Mouse (Mus musculus) testis, adult 2 months (tissue): ENCODE data around the gene Cdh15. TPM values are rescaled to one million over a fixed set of nuclear protein-coding genes. Genes with fewer than 3 reads are reported as not detected.

Experiments
- H3K27ac ChIP-seq: fragments of 200-500 bp; 2 replicates; pipeline ENCODE4 v1.5.1; 2012; ENCODE audit warnings: low read depth, low read length; ENCODE audit not compliant: control insufficient read depth, insufficient read depth
- H3K27me3 ChIP-seq: fragments of 200-500 bp; 2 replicates; pipeline ENCODE4 v1.6.1; 2012; ENCODE audit warnings: mild to moderate bottlenecking, low read length, moderate library complexity; ENCODE audit not compliant: control insufficient read depth, insufficient read depth
- H3K36me3 ChIP-seq: fragments of 200-500 bp; 2 replicates; pipeline ENCODE4 v1.6.1; 2012; ENCODE audit warnings: mild to moderate bottlenecking, low read length; ENCODE audit not compliant: control insufficient read depth, insufficient read depth
- H3K4me1 ChIP-seq: fragments of 200-500 bp; 2 replicates; pipeline ENCODE4 v1.6.1; 2012; ENCODE audit warnings: low read length; ENCODE audit not compliant: control insufficient read depth, insufficient read depth
- H3K4me3 ChIP-seq: fragments of 200-500 bp; 2 replicates; pipeline ENCODE4 v1.5.1; 2012; ENCODE audit warnings: low read depth, mild to moderate bottlenecking, low read length, moderate library complexity, mixed read lengths; ENCODE audit not compliant: control insufficient read depth
- CTCF ChIP-seq: fragments of 200-500 bp; IDR thresholded peaks from 2 replicates; pipeline ENCODE4 v1.5.1; 2012; ENCODE audit warnings: low read depth, mild to moderate bottlenecking, inconsistent platforms, low read length, moderate library complexity; ENCODE audit not compliant: control insufficient read depth, insufficient read depth, insufficient replicate concordance
- POLR2A ChIP-seq: fragments of 200-500 bp; IDR thresholded peaks from 2 replicates; pipeline ENCODE4 v1.6.1; 2012; ENCODE audit warnings: low read depth, mild to moderate bottlenecking, inconsistent platforms, low read length, moderate library complexity; ENCODE audit not compliant: control insufficient read depth
- polyA plus RNA-seq: library from polyadenylated mRNA; depleted of rRNA; stranded (reverse); fragments of >200 nt; gene quantifications from 2 replicates; pipeline ENCODE4 v1.2.3, GENCODE M21; 2012

Gene Cdh15
- polyA plus RNA-seq, 1 experiment, result 0.12 TPM

DNA sequence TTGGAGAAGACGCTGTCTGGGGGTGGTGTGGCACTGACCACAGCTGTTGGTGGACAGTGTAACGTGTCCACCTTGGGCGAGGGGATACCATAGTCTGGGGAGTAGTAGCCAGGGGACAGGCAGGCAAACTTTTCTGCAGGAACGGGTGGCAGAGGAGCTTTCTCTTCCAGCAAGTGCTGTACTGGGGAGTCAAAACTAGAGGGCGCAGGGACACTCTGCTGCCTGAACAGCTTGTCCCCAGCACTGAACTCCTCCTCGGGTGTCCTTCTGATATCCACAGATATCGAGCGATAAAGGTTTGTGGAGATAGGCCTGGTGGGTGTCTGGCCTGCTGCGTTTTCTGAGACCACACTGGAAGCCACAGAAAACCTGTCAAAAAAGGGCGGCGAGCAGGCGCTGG, 43.7 kb downstream of the Cdh15 start:
- Histone ChIP-seq H3K4me1 (no peaks in the 10 kb centered on the region; the same call in 1 of the 2 replicates), H3K27me3 (no peaks in the 10 kb centered on the region), H3K36me3 (no peaks in the 10 kb centered on the region; the same call in 1 of the 2 replicates), H3K4me3 (no peak overlapping the region), H3K27ac (no peak overlapping the region)
- TF ChIP-seq CTCF (peak; percentile 33; the same call in 1 of the 2 replicates), POLR2A (no peak)

DNA sequence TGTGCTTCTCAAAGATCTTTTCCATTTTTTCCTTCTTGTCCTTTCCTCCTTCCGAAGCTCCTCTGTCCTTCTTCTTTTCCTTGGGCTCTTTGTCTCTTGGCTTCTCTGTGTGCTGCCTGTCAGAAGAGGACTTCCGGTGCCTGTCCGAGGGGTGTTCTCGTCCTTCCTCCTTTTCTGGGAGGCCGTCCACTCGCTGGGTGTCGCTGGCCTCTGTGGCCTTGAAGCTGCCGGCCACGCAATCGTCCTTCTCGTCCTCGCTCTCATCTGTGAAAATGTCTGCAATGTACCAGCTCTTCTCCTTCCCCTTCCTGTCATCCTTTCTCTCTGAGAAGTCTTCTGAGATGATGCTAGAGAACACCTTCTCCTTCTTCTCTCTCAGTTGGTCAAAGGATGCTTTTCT, 45.7 kb downstream of the Cdh15 start:
- no peak overlapping the region for H3K27ac ChIP-seq
- H3K4me1 ChIP-seq, result no peaks in the 10 kb centered on the region; the same call in 1 of the 2 replicates
- H3K36me3 ChIP-seq, result peaks cover 1% of the 10 kb centered on the region; the same call in 1 of the 2 replicates
- no peaks in the 10 kb centered on the region for H3K27me3 ChIP-seq
- TF ChIP-seq POLR2A (no peak), CTCF (no peak)
- no peak overlapping the region for H3K4me3 ChIP-seq

DNA sequence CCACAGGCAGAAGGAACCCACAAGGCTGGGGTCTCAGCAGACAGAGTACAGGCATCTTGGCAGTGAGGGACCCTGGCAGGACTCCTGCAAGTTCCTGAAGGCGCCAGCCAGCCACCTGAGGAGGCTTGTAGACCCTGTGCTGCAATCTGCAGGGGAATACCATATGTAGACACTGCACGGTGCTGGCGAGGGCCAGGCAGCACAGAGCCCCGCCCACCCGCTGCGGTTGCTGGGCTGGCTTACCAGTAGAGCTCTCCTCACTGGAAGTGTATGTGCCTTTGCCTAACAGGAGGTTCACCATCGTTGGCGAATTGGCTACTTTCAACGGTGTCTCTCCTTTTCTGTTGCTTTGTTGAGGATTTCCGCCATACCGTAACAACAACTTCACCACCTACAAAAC, 48.6 kb downstream of the Cdh15 start:
- Histone ChIP-seq H3K27ac (no peak overlapping the region), H3K36me3 (peaks cover 3% of the 10 kb centered on the region; the same call in 1 of the 2 replicates), H3K27me3 (no peaks in the 10 kb centered on the region), H3K4me3 (no peak overlapping the region), H3K4me1 (no peaks in the 10 kb centered on the region; the same call in 1 of the 2 replicates)
- TF ChIP-seq CTCF (no peak), POLR2A (no peak)

DNA sequence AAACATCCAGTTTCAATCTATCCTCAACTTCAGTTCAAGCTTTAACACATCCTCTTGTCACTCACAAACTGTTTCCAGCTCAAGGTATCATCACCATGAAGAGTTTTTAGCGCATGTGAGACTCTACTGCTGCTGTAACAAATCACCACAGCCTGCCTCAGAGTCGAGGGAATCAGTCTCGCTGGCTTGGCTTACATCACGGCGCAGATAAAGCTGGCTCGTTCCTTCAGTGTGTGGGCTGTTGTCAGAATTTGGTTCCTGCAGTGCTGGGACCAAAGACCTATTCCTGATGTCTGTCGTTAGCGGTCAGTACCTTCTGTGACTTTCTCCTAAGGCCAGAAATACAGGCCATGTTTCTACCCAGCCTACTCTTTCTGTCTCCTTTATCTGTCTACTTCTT, 49.4 kb downstream of the Cdh15 start:
- no peaks in the 10 kb centered on the region; the same call in 1 of the 2 replicates for H3K4me1 ChIP-seq
- H3K36me3 ChIP-seq, result peaks cover 3% of the 10 kb centered on the region; the same call in 1 of the 2 replicates
- H3K27me3 ChIP-seq, result no peaks in the 10 kb centered on the region
- TF ChIP-seq POLR2A, result no peak
- H3K4me3 ChIP-seq, result no peak overlapping the region
- H3K27ac ChIP-seq, result no peak overlapping the region

DNA sequence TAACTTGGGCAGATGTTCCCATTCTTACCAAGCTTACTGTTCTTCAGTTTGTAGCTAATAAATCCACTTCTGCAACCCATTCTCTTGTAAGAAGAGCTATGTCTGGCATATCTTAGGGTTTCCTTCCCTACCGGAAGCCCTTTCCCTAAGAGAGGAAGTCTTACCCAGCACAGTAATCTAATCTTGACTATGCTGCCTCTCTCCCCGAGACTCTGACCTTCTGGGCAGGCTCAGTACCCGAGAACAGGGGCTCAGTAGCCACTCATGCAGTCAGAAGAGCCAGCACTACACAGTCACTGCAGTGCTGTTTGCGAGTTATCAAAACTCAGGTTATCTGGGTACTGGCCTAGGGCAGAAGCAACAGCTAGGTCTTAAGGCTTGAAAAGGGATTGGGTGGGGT, 50.3 kb downstream of the Cdh15 start:
- Histone ChIP-seq H3K36me3 (peaks cover 3% of the 10 kb centered on the region; the same call in 1 of the 2 replicates), H3K27me3 (no peaks in the 10 kb centered on the region), H3K27ac (no peak overlapping the region), H3K4me3 (no peak overlapping the region), H3K4me1 (no peaks in the 10 kb centered on the region; the same call in 1 of the 2 replicates)
- TF ChIP-seq CTCF, result no peak

DNA sequence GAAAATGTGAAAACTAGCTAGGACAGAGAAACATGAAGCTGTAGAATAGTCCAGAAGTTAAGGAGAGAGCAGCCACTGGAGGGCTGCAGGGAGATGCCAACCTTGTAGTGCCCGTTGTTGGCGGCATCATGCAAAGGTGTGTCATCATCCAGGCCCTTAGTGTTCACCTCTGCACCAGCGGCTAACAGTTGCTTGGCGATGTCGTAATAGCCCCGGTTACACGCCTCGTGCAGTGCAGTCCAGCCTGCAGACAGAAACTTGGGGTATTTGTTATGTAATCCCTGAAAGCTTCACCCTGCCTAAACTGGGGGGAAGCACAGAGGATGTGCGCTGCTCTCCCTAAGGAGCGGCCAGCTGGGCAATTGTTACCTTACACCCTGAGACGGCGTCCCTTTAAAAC, 50.7 kb downstream of the Cdh15 start:
- Histone ChIP-seq H3K27ac (no peak overlapping the region), H3K4me1 (no peaks in the 10 kb centered on the region; the same call in 1 of the 2 replicates), H3K36me3 (peaks cover 3% of the 10 kb centered on the region; the same call in 1 of the 2 replicates), H3K4me3 (no peak overlapping the region), H3K27me3 (no peaks in the 10 kb centered on the region)
- TF ChIP-seq POLR2A, result no peak
- no peak for TF ChIP-seq CTCF

DNA sequence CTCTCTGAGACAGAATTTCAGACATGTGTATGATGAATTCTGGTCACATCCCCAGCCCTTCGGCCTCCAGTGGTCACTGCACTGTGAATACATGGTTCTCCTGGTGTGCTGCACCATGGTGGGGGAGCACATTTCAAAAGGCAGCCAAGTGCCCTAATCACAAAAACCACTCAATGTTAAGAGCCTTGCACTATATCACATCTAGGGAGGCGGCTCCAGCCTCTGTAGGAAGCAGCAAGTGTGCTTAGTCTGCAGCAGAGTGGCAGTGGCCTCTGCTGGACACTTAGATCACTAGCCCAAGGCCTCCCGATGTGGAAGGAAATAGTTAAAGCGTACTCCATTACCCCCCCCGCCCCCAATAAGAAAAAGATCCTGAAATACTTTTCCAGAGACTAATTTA, 51.3 kb downstream of the Cdh15 start:
- no peak for TF ChIP-seq POLR2A
- TF ChIP-seq CTCF, result no peak
- Histone ChIP-seq H3K27ac (no peak overlapping the region), H3K27me3 (no peaks in the 10 kb centered on the region), H3K36me3 (peaks cover 3% of the 10 kb centered on the region; the same call in 1 of the 2 replicates), H3K4me1 (no peaks in the 10 kb centered on the region; the same call in 1 of the 2 replicates), H3K4me3 (no peak overlapping the region)

DNA sequence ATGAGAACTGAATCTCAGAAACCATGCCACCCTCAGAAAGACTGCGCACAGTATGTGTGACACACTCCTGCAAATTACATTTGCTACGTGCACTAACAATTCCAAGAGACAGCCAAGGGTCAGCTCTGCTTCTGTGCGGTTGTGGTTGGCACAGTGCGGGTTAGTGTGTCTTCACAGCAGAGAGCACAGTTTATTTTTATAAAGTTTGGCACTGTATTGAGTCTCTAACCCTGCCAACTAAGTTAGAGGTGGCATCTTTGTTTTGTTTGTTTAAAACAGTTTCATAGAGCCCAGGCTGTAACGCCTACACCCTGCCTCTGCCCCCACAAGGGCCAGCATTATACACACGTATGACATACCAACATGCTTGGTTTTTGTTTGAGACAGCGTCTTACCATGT, 53.7 kb downstream of the Cdh15 start:
- Histone ChIP-seq H3K4me1 (peaks cover 4% of the 10 kb centered on the region), H3K27me3 (no peaks in the 10 kb centered on the region), H3K4me3 (no peak overlapping the region), H3K27ac (no peak overlapping the region), H3K36me3 (peaks cover 5% of the 10 kb centered on the region)
- no peak for TF ChIP-seq CTCF
- no peak for TF ChIP-seq POLR2A
